Mouse (Mus musculus) hindbrain, embryonic 15.5 days (tissue): Measurements from ENCODE around the gene Dpagt1. TPM values are rescaled to one million over a fixed set of nuclear protein-coding genes. Genes with fewer than 3 reads are reported as not detected.
"Not testable (repeated sequence)": the region's sequence is repeated elsewhere in the genome, so short reads cannot be mapped to it uniquely, and the experiment has no call there.

Experiments
- ATAC-seq: fragments of 200-750 bp; cut with Nextera tagmentation; 2 replicates; pipeline ENCODE4 v1.8.0; 2017; ENCODE audit warnings: low read depth, moderate number of reproducible peaks, moderate TSS enrichment; ENCODE audit not compliant: low FRiP score
- H3K27ac ChIP-seq: fragments of 300-500 bp; sonication (generic); replicated peaks from 2 replicates; pipeline ENCODE4 v1.5.1; 2015; ENCODE audit warnings: mild to moderate bottlenecking, inconsistent platforms
- H3K27me3 ChIP-seq: fragments of 300-500 bp; sonication (generic); 2 replicates; pipeline ENCODE4 v1.6.1; 2015; ENCODE audit warnings: control low read depth, inconsistent platforms
- H3K36me3 ChIP-seq: fragments of 300-500 bp; sonication (generic); 2 replicates; pipeline ENCODE4 v1.6.1; 2015; ENCODE audit warnings: control low read depth, inconsistent platforms
- H3K4me1 ChIP-seq: fragments of 300-500 bp; sonication (generic); replicated peaks from 2 replicates; pipeline ENCODE4 v1.6.1; 2015; ENCODE audit warnings: control low read depth, inconsistent platforms
- H3K4me2 ChIP-seq: fragments of 300-500 bp; sonication (generic); 2 replicates; pipeline ENCODE4 v1.6.1; 2015; ENCODE audit warnings: moderate library complexity, mild to moderate bottlenecking, inconsistent platforms
- H3K4me3 ChIP-seq: fragments of 300-500 bp; sonication (generic); 2 replicates; pipeline ENCODE4 v1.5.1; 2015; ENCODE audit warnings: mild to moderate bottlenecking, inconsistent platforms
- H3K9ac ChIP-seq: fragments of 300-500 bp; sonication (generic); 2 replicates; pipeline ENCODE4 v1.6.1; 2015; ENCODE audit warnings: inconsistent platforms
- H3K9me3 ChIP-seq: fragments of 300-500 bp; sonication (generic); 2 replicates; pipeline ENCODE4 v1.6.1; 2016; ENCODE audit warnings: control low read depth, inconsistent platforms
- WGBS: fragments of 180-500 bp; shearing (Covaris S2); methylation state at CpG from one replicate; pipeline ENCODE4 v1.1.7; 2015; 5-methylcytosine and 5-hydroxymethylcytosine counted together
- polyA plus RNA-seq: library from polyadenylated mRNA; unstranded; fragments of >200 nt; fragmentation: Nextera tagmentation; extraction: Ambion mirVana; gene quantifications from 2 replicates; pipeline ENCODE4 v1.2.1, GENCODE M21; 2015

The Dpagt1 gene
- polyA plus RNA-seq, 1 experiment from 2014 or later = 38.7 TPM

- Histone ChIP-seq H3K27ac (peak within 1 kb of the TSS; percentile 89), H3K27me3 (no peaks in the 10 kb centered on the region), H3K9me3 (no peaks in the 10 kb centered on the region), H3K4me3 (peak within 1 kb of the TSS; percentile 62), H3K9ac (peak within 1 kb of the TSS; percentile 73), H3K4me1 (peaks cover 27% of the 10 kb centered on the region), H3K4me2 (peak within 1 kb of the TSS; percentile 88), H3K36me3 (peaks cover 48% of the 10 kb centered on the region)
- under 1% methylated on average over 89 of the region's 91 CpGs for WGBS
- ATAC-seq = peak; percentile 97
These were observed 8.8 kb downstream of the Dpagt1 start, which contains the start of gene H2afx for GRCm38 (mm10) chr9:44334396-44335330. Gene H2afx (plus strand): TSS chr9:44334694.

GRCm38 (mm10) chr9:44335331-44336092 lies 9.7 kb downstream of the Dpagt1 start:
- Histone ChIP-seq H3K4me2 (peak overlapping the region; percentile 88), H3K36me3 (peaks cover 40% of the 10 kb centered on the region), H3K27ac (peak overlapping the region; percentile 89), H3K9me3 (no peaks in the 10 kb centered on the region), H3K9ac (peak overlapping the region; percentile 73), H3K27me3 (no peaks in the 10 kb centered on the region), H3K4me1 (peaks cover 27% of the 10 kb centered on the region), H3K4me3 (peak overlapping the region; percentile 62)
- WGBS = 0% methylated on average over 49 of the region's 50 CpGs
- no peak; the same call in 1 of the 2 replicates for ATAC-seq

GRCm38 (mm10) chr9:44336093-44336406 lies 10.2 kb downstream of the Dpagt1 start:
- WGBS = under 1% methylated on average over 5 of the region's 5 CpGs
- peak overlapping the region; percentile 73 for H3K9ac ChIP-seq
- peak overlapping the region; percentile 89 for H3K27ac ChIP-seq
- H3K27me3 ChIP-seq = no peaks in the 10 kb centered on the region
- peak overlapping the region; percentile 88 for H3K4me2 ChIP-seq
- no peak for ATAC-seq
- peak overlapping the region; percentile 62 for H3K4me3 ChIP-seq
- no peaks in the 10 kb centered on the region for H3K9me3 ChIP-seq
- H3K36me3 ChIP-seq = peaks cover 36% of the 10 kb centered on the region
- H3K4me1 ChIP-seq = peaks cover 27% of the 10 kb centered on the region

GRCm38 (mm10) chr9:44336513-44336912 lies 10.7 kb downstream of the Dpagt1 start:
- Histone ChIP-seq H3K36me3 (peaks cover 32% of the 10 kb centered on the region), H3K9ac (peak overlapping the region; percentile 30)

GRCm38 (mm10) chr9:44336964-44337363 lies 11.1 kb downstream of the Dpagt1 start:
- Histone ChIP-seq H3K4me2 (peak overlapping the region; percentile 88), H3K4me1 (peaks cover 27% of the 10 kb centered on the region), H3K4me3 (peak overlapping the region; percentile 62), H3K27me3 (no peaks in the 10 kb centered on the region), H3K9me3 (no peaks in the 10 kb centered on the region), H3K9ac (peak overlapping the region; percentile 30), H3K36me3 (peaks cover 28% of the 10 kb centered on the region), H3K27ac (no peak overlapping the region)
- no peak for ATAC-seq
- WGBS = 73% methylated on average over 3 of the region's 3 CpGs

More at GRCm38 (mm10) chr9:44336513-44336912, 10.7 kb downstream of the Dpagt1 start:
- H3K4me3 ChIP-seq = peak overlapping the region; percentile 62
- H3K9me3 ChIP-seq, ATAC-seq, H3K27ac ChIP-seq, H3K27me3 ChIP-seq: not testable (repeated sequence)
- 35% methylated on average over 4 of the region's 4 CpGs for WGBS
- H3K4me2 ChIP-seq = peak overlapping the region; percentile 88
- H3K4me1 ChIP-seq = peaks cover 27% of the 10 kb centered on the region

GRCm38 (mm10) chr9:44337436-44338169 lies 11.8 kb downstream of the Dpagt1 start:
- peak overlapping the region; percentile 88; the same call in 1 of the 2 replicates for H3K4me2 ChIP-seq
- WGBS = 69% methylated on average over 9 of the region's 9 CpGs
- peak overlapping the region; percentile 62; the same call in 1 of the 2 replicates for H3K4me3 ChIP-seq
- peaks cover 22% of the 10 kb centered on the region for H3K36me3 ChIP-seq
- H3K27ac ChIP-seq = no peak overlapping the region
- no peak overlapping the region for H3K9ac ChIP-seq
- no peaks in the 10 kb centered on the region for H3K27me3 ChIP-seq
- no peak for ATAC-seq
- no peaks in the 10 kb centered on the region for H3K9me3 ChIP-seq
- H3K4me1 ChIP-seq = peaks cover 31% of the 10 kb centered on the region

GRCm38 (mm10) chr9:44338574-44338973 lies 12.8 kb downstream of the Dpagt1 start:
- Histone ChIP-seq H3K4me3 (no peak overlapping the region), H3K9ac (no peak overlapping the region), H3K4me1 (peaks cover 38% of the 10 kb centered on the region), H3K27me3 (no peaks in the 10 kb centered on the region), H3K4me2 (no peak overlapping the region), H3K27ac (no peak overlapping the region), H3K36me3 (peaks cover 13% of the 10 kb centered on the region), H3K9me3 (no peaks in the 10 kb centered on the region)
- WGBS = 81% methylated on average over 5 of the region's 5 CpGs
- no peak for ATAC-seq

GRCm38 (mm10) chr9:44341487-44341886 lies 15.7 kb downstream of the Dpagt1 start:
- no peak overlapping the region for H3K27ac ChIP-seq
- no peak overlapping the region for H3K4me2 ChIP-seq
- no peak overlapping the region for H3K4me3 ChIP-seq
- H3K4me1 ChIP-seq = peaks cover 29% of the 10 kb centered on the region
- no peaks in the 10 kb centered on the region for H3K27me3 ChIP-seq
- no peaks in the 10 kb centered on the region for H3K9me3 ChIP-seq
- no peak for ATAC-seq
- peaks cover 10% of the 10 kb centered on the region for H3K36me3 ChIP-seq
- no peak overlapping the region for H3K9ac ChIP-seq
- 95% methylated on average over 5 of the region's 5 CpGs for WGBS

GRCm38 (mm10) chr9:44342173-44342572 lies 16.4 kb downstream of the Dpagt1 start:
- WGBS = 90% methylated on average over 3 of the region's 3 CpGs
- H3K9me3 ChIP-seq = no peaks in the 10 kb centered on the region
- H3K4me2 ChIP-seq = no peak overlapping the region
- no peak overlapping the region for H3K27ac ChIP-seq
- H3K4me1 ChIP-seq = peaks cover 22% of the 10 kb centered on the region
- no peak for ATAC-seq
- H3K4me3 ChIP-seq = no peak overlapping the region
- peaks cover 12% of the 10 kb centered on the region for H3K36me3 ChIP-seq
- H3K9ac ChIP-seq = no peak overlapping the region
- no peaks in the 10 kb centered on the region for H3K27me3 ChIP-seq

GRCm38 (mm10) chr9:44342605-44343004 lies 16.8 kb downstream of the Dpagt1 start:
- Histone ChIP-seq H3K9ac (no peak overlapping the region), H3K36me3 (peaks cover 13% of the 10 kb centered on the region), H3K27me3 (no peaks in the 10 kb centered on the region), H3K4me1 (peaks cover 18% of the 10 kb centered on the region), H3K27ac (no peak overlapping the region), H3K9me3 (no peaks in the 10 kb centered on the region), H3K4me3 (no peak overlapping the region), H3K4me2 (peak overlapping the region; percentile 64)
- no peak for ATAC-seq
- 95% methylated on average over 1 of the region's 1 CpGs for WGBS

- Histone ChIP-seq H3K4me1 (peaks cover 15% of the 10 kb centered on the region), H3K27ac (peak overlapping the region; percentile 97), H3K4me2 (peak overlapping the region; percentile 64), H3K27me3 (no peaks in the 10 kb centered on the region), H3K4me3 (peak overlapping the region; percentile 67), H3K36me3 (peaks cover 17% of the 10 kb centered on the region), H3K9me3 (no peaks in the 10 kb centered on the region), H3K9ac (peak overlapping the region; percentile 70)
- 15% methylated on average over 6 of the region's 6 CpGs for WGBS
- ATAC-seq = 0 out of 2 replicates have a peak, but pooled peaks have one; percentile 1
These were observed 17.5 kb downstream of the Dpagt1 start for GRCm38 (mm10) chr9:44343290-44343689.
